Mouse (Mus musculus): ENCODE results near the gene Usp49.
"Not testable (repeated sequence)": the region's sequence is repeated elsewhere in the genome, so short reads cannot be mapped to it uniquely, and the experiment has no call there.

The Usp49 gene

DNA sequence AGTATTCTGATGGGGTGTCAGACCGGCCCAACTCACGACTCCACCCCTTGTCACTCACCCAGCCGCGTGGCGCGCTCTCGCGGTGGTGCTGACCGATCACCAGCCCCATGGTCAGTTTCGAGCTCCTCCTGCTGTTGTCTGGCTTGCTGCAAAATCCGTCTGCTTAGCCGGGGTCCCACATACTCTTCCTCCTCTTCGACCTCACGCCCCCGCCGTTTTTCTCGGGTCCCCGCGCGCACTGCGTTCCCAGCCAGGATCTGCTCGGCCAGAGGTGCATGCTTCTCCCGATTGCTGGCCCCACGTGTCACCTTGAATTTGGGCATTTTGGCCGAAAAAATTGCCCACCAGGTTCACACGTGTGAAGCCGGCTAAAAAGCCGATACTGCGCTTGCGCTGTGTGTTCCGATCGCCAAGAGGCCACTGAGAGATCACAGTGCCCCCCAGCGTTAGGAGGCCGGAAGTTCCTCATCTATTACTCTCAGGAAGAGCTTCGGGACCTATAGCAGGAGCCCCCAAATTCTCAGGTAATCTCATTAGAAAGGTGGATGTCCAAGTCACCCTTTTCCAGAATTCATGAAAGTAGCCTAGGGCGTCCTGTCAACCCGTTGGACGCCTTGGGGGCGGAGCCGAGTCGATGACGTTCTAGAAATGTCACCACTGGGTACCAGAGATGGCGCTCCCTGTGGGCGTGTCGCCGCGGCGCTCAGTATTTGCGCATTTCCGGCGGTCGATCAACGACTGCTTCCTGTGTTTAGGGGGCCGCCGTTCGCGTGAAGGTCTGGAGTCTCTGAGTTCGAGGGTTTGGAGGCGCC, 19.4 kb upstream of the Usp49 start, which contains the start of the genes Bysl, Med20 and Gm20517:
Bysl (minus strand) TSS at position 644 of the 812 bp plus-strand sequence.
Med20 (plus strand) TSS at position 734 of the 812 bp plus-strand sequence.
Gm20517 (plus strand) TSS at position 741 of the 812 bp plus-strand sequence.
- DNase-seq, result peak; percentile 98

DNA sequence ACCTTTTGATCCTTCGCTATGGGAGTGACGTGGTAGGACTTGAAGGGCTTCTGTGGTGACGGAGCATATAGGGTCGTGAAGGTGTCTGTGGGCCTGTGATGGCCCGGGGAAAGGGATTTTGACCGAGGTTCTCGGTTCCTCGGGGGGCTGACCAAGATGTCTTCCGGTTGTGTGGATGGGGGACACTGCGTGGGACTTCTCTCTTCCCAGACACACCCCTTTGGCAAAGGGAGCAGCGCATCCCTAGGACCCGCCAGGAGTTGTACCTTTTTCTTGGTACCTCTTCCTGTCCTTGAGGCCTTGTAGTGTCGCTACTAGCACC, 18.9 kb upstream of the Usp49 start:
- DNase-seq, result no peak

DNA sequence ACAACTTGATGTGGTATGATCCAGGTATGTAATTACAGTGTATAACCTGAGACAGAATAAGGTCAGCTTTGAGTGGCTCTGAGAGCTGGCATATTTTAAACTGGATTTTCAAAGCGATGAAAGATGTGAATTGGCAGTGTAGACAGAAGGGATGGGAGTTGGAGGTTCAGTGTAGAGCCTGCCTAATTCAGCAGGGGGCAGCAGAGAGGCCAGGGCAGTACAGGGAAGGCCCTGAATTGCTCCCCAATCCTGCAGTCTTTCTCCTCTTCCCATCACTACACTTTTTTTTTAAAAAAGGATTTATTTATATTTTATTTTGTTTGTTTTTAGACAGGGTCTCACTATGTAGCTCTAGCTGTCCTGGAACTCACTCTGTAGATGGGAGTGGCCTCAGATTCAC, 16.5 kb upstream of the Usp49 start:
- DNase-seq, result no peak

DNA sequence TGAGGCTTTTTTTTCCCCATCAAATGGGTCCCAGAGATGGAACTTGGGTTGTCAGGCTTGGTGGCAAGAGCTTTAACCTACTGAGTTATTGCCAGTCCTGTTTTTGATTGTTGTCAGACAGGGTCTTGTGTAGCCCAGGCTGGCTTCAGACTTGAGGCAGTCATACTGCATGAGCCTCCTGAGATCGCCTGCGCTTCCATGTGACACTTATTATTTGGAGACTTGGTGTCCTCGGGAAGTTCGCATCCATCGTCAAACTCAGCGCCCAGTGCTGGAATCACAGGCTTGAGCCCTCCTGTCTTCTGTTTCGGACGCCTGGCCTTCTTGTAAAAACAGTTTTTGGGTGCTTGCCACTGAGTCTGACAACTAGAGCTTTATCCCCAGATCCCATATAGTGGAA, 14.4 kb upstream of the Usp49 start:
- DNase-seq, result no peak

DNA sequence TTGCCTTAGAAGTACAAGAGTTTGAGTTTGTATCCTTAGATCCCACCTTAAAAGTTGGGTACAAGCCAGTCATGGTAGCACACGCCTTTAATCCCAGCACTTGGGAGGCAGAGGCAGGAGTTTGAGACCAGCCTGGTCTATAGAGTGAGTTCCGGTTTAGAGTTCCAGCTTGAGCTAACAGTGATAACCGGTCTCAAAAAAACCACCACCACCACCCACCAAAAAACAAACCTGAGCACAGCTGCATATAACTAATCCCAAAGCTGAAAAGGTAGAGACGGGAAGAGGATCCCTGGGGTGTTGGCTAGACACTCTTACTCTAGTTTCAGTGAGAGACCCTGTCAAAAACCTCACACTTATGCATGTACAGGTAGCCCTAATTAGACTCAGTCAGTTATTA, 13.8 kb upstream of the Usp49 start:
- DNase-seq, result no peak

DNA sequence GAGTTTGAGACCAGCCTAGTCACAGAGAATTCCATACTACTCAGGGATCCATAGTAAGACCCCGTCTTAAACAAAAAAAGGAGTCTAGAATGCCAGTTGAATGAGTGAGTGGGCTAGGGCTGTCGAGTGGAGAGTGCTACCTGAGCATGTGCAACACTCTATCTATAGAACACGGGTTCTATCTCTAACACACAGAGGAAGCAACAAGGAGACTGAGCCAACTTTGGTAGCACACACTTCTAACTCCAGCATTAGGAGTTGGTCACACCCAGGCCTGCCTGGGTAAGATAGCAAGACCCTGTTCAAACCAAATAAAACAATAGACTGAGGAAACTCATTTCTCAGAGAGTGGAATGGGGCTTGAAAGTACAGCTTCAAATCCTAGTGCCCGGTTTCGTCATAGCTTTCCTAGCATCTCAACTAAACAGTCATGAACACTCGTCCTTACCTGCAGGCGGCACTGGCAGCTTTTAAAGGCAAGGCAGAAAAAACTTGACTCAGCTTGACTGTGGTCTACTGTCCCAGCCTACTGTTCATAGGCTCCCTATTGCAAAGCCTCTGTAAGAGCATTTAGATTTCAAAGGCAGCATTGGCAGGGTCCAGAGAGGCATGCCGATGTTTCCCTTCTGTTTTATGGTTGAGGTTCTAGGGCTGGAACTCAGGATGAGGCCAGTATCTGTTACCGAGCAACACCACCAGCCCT, 12.7 kb upstream of the Usp49 start:
- no peak for DNase-seq

DNA sequence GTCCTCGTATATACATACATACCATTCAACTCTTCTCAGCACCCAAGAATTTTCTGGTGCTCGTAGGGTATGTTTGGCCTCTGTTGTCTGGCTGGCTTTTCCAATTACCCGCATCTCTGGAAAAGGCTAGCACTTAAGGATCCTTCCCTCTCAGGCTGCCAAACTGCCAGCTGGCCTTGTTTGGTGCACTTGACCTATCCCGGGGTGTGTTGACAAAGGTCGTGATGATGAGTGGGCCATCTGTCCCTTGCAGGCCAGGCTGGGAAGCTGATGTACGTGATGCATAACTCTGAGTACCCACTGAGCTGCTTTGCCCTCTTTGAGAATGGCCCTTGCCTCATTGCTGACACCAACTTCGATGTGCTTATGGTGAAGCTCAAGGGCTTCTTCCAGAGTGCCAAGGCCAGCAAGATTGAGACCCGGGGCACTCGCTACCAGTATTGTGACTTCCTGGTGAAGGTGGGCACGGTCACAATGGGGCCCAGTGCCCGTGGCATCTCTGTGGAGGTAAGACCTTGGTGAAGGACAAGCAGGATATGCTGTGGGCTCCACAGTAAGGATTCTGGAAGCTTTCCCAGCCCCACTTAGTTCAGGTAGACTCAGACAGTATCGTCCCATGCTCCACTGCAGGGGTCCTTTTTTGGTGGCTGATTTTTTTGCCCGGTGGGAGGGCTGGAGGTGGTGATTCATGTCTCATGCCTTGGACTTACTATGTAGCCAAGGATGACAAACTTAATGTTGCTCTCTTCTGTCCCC, 11.8 kb upstream of the Usp49 start:
- no peak for DNase-seq

DNA sequence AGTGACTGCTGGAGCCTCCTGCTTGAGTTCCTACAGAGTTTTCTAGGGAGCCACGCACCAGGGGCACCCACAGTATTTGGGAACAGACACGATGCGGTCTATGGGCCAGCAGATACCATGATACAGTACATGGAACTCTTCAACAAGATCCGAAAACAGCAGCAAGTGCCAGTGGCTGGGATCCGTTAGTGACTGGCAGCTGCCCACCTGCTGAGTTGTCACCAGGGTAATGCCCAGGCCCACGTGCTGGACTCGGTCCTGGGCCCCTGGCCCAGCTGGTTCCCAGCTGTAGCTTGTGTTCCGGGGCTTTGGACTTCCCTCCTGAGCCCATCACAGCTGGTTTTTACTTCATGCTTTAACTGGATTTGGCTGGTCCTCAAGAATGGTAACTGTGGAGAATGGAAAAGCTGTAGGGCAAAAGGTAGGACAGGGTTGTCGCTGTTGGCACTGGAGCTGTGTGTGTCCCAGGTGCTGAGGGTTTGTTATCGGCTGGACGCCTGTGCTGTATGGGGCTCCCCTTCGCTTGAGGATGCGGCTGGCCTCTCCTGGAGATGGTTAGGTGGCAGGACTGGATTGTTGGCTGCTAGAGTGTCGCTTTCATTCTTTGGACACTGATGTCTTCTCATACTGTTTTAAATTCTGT, 7.5 kb upstream of the Usp49 start:
- no peak for DNase-seq

DNA sequence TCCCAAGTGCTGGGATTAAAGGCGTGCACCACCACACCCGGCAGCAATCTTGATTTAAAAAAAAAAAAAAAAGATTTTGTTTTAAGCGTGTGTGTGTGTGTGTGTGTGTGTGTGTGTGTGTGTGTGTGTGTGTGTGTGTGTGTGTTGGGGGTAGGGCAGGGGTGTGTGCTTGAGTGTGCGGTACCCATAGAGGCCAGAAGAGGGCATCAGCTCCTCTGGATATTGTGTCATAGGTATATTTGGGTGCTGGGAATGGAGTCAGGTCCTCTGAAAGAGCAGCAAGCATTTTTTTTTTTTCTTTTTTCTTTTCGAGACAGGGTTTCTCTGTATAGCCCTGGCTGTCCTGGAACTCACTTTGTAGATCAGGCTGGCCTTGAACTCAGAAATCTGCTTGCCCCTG, 5.9 kb upstream of the Usp49 start:
- not testable (repeated sequence) for DNase-seq

DNA sequence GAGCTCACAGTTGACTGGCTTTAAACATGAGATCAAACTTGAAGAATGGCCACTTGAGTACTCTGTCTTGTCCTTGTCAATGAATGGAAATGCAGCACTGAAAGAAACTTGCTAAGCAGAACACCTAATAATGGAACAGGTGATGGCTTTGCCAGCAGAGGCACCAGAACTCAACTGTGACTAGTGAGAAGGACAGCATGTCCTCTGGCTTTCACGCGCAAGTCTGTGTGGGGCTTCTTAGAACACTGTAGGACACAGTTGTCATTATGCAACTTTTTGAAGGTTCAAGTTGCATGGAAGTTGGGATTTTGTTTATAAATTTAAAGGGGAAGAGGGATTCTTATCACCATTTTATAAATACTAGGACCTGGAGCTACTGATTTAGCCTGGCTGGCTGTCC, 5.4 kb upstream of the Usp49 start:
- no peak for DNase-seq

DNA sequence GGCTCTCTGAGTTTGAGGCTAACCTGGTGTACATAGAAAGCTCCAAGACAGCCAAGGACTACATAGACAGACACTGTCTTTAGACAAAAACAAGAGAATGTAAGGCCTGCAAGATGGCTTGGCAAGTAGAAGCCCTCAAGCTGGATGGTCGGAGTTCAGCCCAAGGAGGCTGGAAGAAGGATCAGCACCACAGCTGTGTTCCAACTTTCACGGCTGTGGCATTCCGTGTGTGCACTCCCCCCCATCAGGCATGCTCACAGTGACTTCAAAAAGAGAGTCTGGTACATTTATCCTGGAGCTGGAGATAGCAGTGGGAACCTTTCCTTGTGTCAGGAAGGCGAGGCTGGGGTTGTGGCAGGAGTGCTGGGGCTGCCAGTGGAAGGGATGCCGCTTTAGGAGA, 4.5 kb upstream of the Usp49 start:
- DNase-seq, result no peak

DNA sequence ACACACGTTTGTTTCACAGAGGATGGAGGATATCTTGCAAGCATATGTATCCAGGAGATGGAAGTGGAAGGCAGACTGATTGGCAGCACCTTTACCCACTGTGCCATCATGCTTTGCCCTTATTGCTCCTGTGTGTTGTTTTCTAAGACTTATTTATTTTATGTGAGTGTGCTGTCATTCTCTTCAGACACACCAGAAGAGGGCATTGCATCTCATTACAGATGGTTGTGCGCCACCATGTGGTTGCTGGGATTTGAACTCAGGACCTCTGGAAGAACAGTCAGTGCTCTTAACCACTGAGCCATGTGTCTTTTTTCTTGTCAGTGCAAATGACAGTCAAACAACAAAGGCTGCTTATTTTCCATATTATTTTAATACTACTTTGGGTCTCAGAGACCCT, 2.7 kb upstream of the Usp49 start:
- DNase-seq, result no peak

DNA sequence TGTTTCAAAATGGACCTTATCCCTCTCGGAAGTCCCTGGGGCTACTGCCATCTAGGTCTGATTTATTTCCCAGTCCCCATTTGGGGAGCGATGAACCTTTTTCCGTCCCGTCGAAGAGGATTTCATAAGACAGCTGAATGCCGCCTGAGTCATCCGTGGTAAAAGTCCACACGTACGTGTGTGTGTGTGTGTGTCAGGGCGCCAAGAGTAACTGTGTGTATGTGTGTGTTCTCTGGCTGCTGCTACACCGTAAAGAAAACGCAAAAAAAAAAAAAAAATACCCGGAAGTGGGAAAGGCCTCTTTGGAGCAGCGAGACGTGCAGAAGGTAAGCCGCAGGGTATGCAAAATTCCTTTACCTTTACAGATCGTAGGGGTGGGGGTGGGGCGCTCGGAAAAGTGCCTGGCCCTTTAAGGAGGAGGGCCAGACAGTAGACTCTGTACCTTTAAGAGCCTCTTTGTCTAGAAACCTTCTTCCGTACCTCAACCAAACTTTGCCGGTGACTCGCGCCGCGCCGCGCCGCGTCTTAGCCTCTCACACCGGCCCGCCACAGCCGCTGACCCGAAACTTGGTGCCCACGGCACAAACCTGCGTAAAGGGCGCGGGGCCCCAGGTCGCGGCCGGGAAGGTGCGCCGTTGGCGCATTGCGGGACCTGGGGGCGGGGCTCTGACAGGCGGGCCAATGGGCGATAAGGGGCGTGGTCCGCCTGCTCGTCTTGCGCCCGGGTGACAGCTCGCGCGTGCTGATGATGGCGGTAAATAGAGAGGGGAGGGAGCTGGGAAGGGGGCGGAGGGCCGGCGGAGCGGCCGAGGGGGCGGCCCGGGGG, 1.4 kb upstream of the Usp49 start:
- DNase-seq, result peak; percentile 98

DNA sequence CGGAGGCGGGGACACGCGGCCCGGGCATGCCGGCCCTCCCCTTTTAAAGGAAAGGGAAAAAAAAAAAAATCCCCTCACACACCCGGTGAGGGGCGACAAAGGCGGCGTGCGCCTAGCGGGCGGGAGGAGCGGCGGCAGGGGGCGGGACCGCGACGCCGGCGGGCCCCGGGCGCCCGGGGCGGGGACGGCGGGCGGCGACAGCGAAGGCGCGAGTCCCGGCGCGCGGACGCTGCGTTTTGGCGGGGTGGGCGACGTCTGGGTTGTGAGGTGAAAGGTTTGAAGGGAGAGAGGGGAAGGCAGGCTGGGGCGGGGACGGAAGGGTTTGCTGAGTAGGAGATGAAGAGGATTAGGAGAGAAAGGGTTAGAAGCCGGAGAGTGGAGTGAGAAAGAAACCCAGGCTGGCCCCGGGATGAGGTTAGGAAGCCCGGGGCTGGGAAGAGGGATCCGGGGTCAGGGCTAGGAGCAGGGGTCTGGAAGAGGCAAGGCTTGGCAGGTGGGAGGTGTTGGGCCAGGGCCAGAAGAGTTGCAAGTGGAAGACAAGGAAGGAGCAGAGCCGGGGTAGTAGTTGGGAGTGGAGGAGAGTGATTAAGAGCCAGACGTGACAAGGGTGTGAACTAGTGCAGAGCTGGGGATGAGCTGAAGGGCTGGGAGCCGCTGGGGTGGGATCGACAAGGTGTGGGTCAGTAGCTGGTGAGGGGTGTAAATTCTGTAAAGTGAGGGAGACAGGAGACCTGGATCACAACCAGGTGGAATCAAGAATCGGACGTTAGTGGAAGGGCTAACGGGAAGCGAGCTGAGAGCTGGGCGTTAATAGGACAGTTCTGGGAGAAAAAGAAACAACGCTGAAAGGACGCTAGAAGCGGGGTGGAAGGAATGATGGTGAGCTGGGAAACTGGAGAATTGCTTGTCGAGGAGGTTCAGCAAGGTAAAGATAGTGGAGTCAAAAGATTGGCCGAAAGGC, 493 bp upstream of the Usp49 start:
- DNase-seq, result no peak

DNA sequence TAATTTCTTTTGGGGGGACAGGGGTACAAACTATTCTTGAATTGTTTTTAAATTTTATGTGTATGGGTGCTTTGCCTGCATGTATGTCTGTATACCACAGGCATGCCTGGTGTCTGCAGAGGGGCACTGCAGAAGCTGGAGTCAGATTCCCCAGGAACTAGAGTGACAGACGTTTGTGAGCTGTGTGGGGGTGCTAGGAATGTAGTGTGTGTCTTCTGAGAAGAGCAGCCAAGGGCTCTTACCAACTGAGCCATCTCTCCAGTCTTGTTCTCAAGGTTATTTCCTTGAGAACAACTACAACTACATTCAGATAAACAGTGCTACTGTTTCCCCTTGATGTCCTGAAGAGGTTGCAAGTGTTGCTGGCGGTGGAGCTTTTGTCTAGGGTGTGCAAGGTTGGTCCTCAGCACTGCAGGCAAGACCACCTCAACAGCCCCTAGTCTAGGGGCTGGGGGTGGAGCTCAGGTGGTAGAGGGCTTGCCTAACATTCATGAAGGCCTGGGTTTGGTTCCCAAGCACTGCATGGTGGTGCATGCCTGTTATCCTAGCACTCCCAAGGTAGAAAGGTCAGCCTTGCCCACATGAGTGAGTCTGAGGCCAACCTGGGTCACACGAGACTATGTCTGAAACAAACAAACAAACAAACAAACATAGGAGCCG, 1.8 kb downstream of the Usp49 start:
- DNase-seq, result no peak

DNA sequence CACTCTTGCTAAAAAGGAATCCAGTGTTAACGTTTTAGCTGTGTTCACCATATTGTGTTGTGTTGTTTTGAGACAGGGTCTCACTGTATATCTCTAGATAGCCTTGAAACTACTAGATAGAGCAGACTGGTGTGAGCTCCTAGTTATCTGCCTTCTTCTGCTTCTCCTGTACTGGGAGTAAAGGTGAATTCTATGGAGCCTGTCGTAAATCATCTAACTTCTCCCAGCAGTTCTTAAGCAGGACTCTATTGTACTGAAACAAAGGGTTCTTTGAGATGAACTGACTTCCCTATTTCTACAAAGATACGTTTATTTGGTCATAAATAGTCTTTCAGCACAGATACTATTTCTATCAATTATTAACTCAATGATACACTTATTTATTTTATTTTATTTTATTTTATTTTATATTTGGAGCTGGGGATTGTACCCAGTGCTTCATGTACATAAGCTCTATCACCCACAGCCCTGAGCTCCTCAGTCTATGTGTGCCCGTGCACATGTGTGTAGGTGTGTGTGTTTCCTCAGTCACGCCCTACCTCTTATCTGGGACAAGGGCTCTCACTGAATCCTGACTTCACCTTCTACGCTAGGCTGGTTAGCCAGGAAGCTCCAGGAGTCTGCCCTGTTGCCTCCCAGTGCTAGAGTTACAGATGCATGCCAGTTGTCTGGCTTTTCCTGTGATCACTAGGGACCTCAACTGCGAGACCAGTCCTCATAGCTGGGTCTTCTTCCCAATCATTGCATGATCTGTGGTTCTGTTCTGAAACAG, 3.7 kb downstream of the Usp49 start:
- no peak for DNase-seq

DNA sequence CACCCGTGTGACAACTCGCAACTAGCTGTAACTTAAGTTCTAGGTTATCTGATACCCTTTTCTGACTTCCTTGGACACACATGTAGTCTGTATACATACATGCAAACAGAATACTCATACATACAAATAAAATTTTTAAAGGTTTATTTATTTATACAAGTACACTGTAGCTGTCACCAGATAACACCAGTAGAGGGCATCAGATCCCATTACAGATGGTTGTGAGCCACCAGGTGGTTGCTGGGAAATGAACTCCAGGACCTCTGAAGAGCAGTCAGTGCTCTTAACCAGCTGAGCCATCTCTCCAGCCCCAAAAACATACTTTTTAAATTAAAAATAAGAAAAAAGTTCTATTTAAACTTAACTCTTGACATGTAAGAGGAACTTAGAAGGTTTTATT, 12.5 kb downstream of the Usp49 start:
- DNase-seq, result no peak

DNA sequence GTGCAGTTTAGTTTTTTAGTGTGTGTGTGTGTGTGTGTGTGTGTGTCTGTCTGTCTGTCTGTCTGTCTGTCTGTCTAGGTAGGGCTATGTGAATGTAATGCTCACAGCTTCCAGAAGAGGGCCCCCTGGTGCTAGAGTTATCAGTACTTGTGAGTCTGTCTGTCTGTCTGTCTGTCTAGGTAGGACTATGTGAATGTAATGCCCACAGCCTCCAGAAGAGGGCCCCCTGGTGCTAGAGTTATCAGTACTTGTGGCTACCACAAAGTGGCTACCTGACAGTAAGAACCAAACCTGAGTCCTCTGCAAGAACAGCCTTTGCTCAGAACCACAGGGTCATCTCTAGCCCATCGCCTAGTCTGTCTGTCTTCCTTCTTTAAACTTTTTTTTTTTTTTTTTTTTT, 16.2 kb downstream of the Usp49 start:
- DNase-seq, result peak; percentile 74

DNA sequence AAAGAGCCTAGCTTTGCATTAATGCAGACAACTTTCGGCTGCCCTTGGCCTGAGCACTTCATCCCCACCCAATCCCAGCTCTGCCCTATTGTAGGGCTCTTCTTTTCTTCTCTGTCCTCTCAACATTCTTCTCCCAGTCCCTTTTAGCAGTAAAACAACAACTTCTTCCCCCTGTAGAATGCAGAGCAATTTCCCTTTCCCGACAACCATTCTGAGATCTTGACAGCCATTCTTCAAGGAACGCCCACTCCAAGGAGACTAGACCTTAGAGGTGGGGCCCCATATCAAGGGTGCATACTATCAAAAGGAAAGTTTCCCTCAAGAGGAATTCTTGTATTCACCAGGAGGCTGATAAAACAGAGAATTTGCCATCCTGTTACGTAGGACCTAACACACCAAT, 18.5 kb downstream of the Usp49 start:
- DNase-seq, result peak; percentile 20

DNA sequence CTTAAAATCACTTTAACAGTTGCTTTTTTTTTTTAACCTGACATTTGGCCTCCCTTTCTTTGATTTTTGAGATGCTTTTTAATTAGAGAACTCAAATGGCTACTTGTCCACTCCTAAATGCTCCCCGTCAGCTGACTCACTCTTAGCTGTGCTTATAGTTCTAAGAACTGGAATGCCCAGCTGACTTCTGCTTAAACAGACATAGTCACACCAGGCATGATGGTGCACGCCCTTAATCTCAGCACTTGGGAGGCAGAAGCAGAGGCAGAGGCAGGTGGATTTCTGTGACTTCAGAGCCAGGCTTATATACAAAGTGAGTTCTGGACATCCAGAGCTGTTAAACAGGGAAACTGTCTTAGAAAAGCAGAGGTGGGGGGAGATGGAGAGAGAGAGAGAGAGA, 21.5 kb downstream of the Usp49 start:
- DNase-seq, result no peak
